Mouse (Mus musculus): Measurements from ENCODE around the gene Tbl3. TPM values are rescaled to one million over a fixed set of nuclear protein-coding genes. Genes with fewer than 3 reads are reported as not detected.

The Tbl3 gene
- polyA plus RNA-seq, 1 experiment from 2014 or later, result 69.2 TPM

Other genes starting within 250 kb of the Tbl3 start
- gene E4f1, start 237.3 kb downstream of the Tbl3 start, polyA plus RNA-seq (2015; fragmentation: Nextera tagmentation; extraction: Ambion mirVana), result 46.4 and 50.2 TPM in 2 replicates
- gene Pgp, start 237.3 kb downstream of the Tbl3 start, polyA plus RNA-seq (2015; fragmentation: Nextera tagmentation; extraction: Ambion mirVana), result 64.2 and 70.2 TPM in 2 replicates
- 0.40 TPM in 1 of 2 replicates, not detected in the other for gene Bricd5, start 233.8 kb downstream of the Tbl3 start, polyA plus RNA-seq (2015; fragmentation: Nextera tagmentation; extraction: Ambion mirVana)
- 36.5 and 37.2 TPM in 2 replicates for gene Mlst8, start 228.6 kb downstream of the Tbl3 start, polyA plus RNA-seq (2015; fragmentation: Nextera tagmentation; extraction: Ambion mirVana)
- gene Caskin1, start 219.1 kb downstream of the Tbl3 start, polyA plus RNA-seq (2015; fragmentation: Nextera tagmentation; extraction: Ambion mirVana), result 43.6 and 45.7 TPM in 2 replicates
- 103 and 104 TPM in 2 replicates for gene Traf7, start 179.7 kb downstream of the Tbl3 start, polyA plus RNA-seq (2015; fragmentation: Nextera tagmentation; extraction: Ambion mirVana)
- 9.1 and 14.7 TPM in 2 replicates for gene Rab26, start 173.4 kb downstream of the Tbl3 start, polyA plus RNA-seq (2015; fragmentation: Nextera tagmentation; extraction: Ambion mirVana)
- gene Pkd1, start 157.8 kb downstream of the Tbl3 start, polyA plus RNA-seq (2015; fragmentation: Nextera tagmentation; extraction: Ambion mirVana), result 20.1 and 22.4 TPM in 2 replicates
- gene Tsc2, start 75.0 kb downstream of the Tbl3 start, polyA plus RNA-seq (2015; fragmentation: Nextera tagmentation; extraction: Ambion mirVana), result 72.4 and 85.0 TPM in 2 replicates
- gene Nthl1, start 75.0 kb downstream of the Tbl3 start, polyA plus RNA-seq (2015; fragmentation: Nextera tagmentation; extraction: Ambion mirVana), result 9.8 and 10.0 TPM in 2 replicates
- gene Slc9a3r2, start 57.3 kb downstream of the Tbl3 start, polyA plus RNA-seq (2015; fragmentation: Nextera tagmentation; extraction: Ambion mirVana), result 43.3 and 43.7 TPM in 2 replicates
- gene Npw, start 49.2 kb downstream of the Tbl3 start, polyA plus RNA-seq (2015; fragmentation: Nextera tagmentation; extraction: Ambion mirVana), result 0.36 and 0.90 TPM in 2 replicates
- 19.7 and 20.3 TPM in 2 replicates for gene Zfp598, start 38.0 kb downstream of the Tbl3 start, polyA plus RNA-seq (2015; fragmentation: Nextera tagmentation; extraction: Ambion mirVana)
- gene Syngr3, start 17.7 kb downstream of the Tbl3 start, polyA plus RNA-seq (2015; fragmentation: Nextera tagmentation; extraction: Ambion mirVana), result 266 and 303 TPM in 2 replicates
- 33.7 and 40.8 TPM in 2 replicates for gene Gfer, start 11.5 kb downstream of the Tbl3 start, polyA plus RNA-seq (2015; fragmentation: Nextera tagmentation; extraction: Ambion mirVana)
- gene Noxo1, start 11.4 kb downstream of the Tbl3 start, polyA plus RNA-seq (2015; fragmentation: Nextera tagmentation; extraction: Ambion mirVana), result 1.9 and 2.2 TPM in 2 replicates
- 0.28 TPM in 1 of 2 replicates, not detected in the other for gene Rnf151, start 10.4 kb upstream of the Tbl3 start, polyA plus RNA-seq (2015; fragmentation: Nextera tagmentation; extraction: Ambion mirVana)
- 657 and 682 TPM in 2 replicates for gene Rps2, start 10.5 kb upstream of the Tbl3 start, polyA plus RNA-seq (2015; fragmentation: Nextera tagmentation; extraction: Ambion mirVana)
- 264 and 289 TPM in 2 replicates for gene Ndufb10, start 16.8 kb upstream of the Tbl3 start, polyA plus RNA-seq (2015; fragmentation: Nextera tagmentation; extraction: Ambion mirVana)
- not detected in 2 replicates for gene Rpl3l, start 20.2 kb upstream of the Tbl3 start, polyA plus RNA-seq (2015; fragmentation: Nextera tagmentation; extraction: Ambion mirVana)
- gene Msrb1, start 29.0 kb upstream of the Tbl3 start, polyA plus RNA-seq (2015; fragmentation: Nextera tagmentation; extraction: Ambion mirVana), result 14.9 and 17.5 TPM in 2 replicates
- not detected in 2 replicates for gene Hs3st6, start 45.3 kb upstream of the Tbl3 start, polyA plus RNA-seq (2015; fragmentation: Nextera tagmentation; extraction: Ambion mirVana)
- not detected in 2 replicates for gene Meiob, start 96.6 kb upstream of the Tbl3 start, polyA plus RNA-seq (2015; fragmentation: Nextera tagmentation; extraction: Ambion mirVana)
- gene Hagh, start 132.5 kb upstream of the Tbl3 start, polyA plus RNA-seq (2015; fragmentation: Nextera tagmentation; extraction: Ambion mirVana), result 62.9 and 72.2 TPM in 2 replicates
- gene Fahd1, start 142.7 kb upstream of the Tbl3 start, polyA plus RNA-seq (2015; fragmentation: Nextera tagmentation; extraction: Ambion mirVana), result 19.6 and 20.2 TPM in 2 replicates
- not detected in 2 replicates for gene Igfals, start 158.3 kb upstream of the Tbl3 start, polyA plus RNA-seq (2015; fragmentation: Nextera tagmentation; extraction: Ambion mirVana)
- gene Nubp2, start 178.7 kb upstream of the Tbl3 start, polyA plus RNA-seq (2015; fragmentation: Nextera tagmentation; extraction: Ambion mirVana), result 54.3 and 54.7 TPM in 2 replicates
- gene Spsb3, start 179.0 kb upstream of the Tbl3 start, polyA plus RNA-seq (2015; fragmentation: Nextera tagmentation; extraction: Ambion mirVana), result 85.8 and 90.5 TPM in 2 replicates
- 28.6 and 28.8 TPM in 2 replicates for gene Eme2, start 187.4 kb upstream of the Tbl3 start, polyA plus RNA-seq (2015; fragmentation: Nextera tagmentation; extraction: Ambion mirVana)
- gene Mrps34, start 187.5 kb upstream of the Tbl3 start, polyA plus RNA-seq (2015; fragmentation: Nextera tagmentation; extraction: Ambion mirVana), result 72.9 and 77.2 TPM in 2 replicates
- 79.7 and 88.6 TPM in 2 replicates for gene Nme3, start 188.8 kb upstream of the Tbl3 start, polyA plus RNA-seq (2015; fragmentation: Nextera tagmentation; extraction: Ambion mirVana)
- gene Mapk8ip3, start 229.3 kb upstream of the Tbl3 start, polyA plus RNA-seq (2015; fragmentation: Nextera tagmentation; extraction: Ambion mirVana), result 100 and 104 TPM in 2 replicates